Mouse (Mus musculus) intestine, embryonic 15.5 days (tissue): Measurements from ENCODE around the gene Spink8. TPM values are rescaled to one million over a fixed set of nuclear protein-coding genes. Genes with fewer than 3 reads are reported as not detected.

ENCODE experiments used
- ATAC-seq: fragments of 200-750 bp; cut with Nextera tagmentation; 2 replicates; pipeline ENCODE4 v1.8.0; 2017; ENCODE audit warnings: moderate TSS enrichment, moderate library complexity
- H3K27ac ChIP-seq: fragments of 300-500 bp; sonication (generic); 2 replicates; pipeline ENCODE4 v1.5.1; 2015; ENCODE audit warnings: mild to moderate bottlenecking, inconsistent platforms
- H3K27me3 ChIP-seq: fragments of 300-500 bp; sonication (generic); replicated peaks from 2 replicates; pipeline ENCODE4 v1.6.1; 2015; ENCODE audit warnings: inconsistent platforms
- H3K36me3 ChIP-seq: fragments of 300-500 bp; sonication (generic); 2 replicates; pipeline ENCODE4 v1.6.1; 2015; ENCODE audit warnings: inconsistent platforms
- H3K4me1 ChIP-seq: fragments of 300-500 bp; sonication (generic); replicated peaks from 2 replicates; pipeline ENCODE4 v1.6.1; 2015; ENCODE audit warnings: inconsistent platforms
- H3K4me2 ChIP-seq: fragments of 300-500 bp; sonication (generic); replicated peaks from 2 replicates; pipeline ENCODE4 v1.6.1; 2015; ENCODE audit warnings: mild to moderate bottlenecking, inconsistent platforms
- H3K4me3 ChIP-seq: fragments of 300-500 bp; sonication (generic); replicated peaks from 2 replicates; pipeline ENCODE4 v1.5.1; 2015; ENCODE audit warnings: inconsistent platforms
- H3K9ac ChIP-seq: fragments of 300-500 bp; sonication (generic); 2 replicates; pipeline ENCODE4 v1.6.1; 2015; ENCODE audit warnings: inconsistent platforms
- H3K9me3 ChIP-seq: fragments of 300-500 bp; sonication (generic); 2 replicates; pipeline ENCODE4 v1.6.1; 2016; ENCODE audit warnings: inconsistent platforms
- WGBS: fragments of 180-500 bp; shearing (Covaris S2); methylation state at CpG from one replicate; pipeline ENCODE4 v1.1.7; 2015; 5-methylcytosine and 5-hydroxymethylcytosine counted together
- polyA plus RNA-seq: library from polyadenylated mRNA; unstranded; fragments of >200 nt; fragmentation: Nextera tagmentation; extraction: Ambion mirVana; gene quantifications from 2 replicates; pipeline ENCODE4 v1.2.1, GENCODE M21; 2015

Gene Spink8
- polyA plus RNA-seq, 1 experiment from 2014 or later = not detected

DNA sequence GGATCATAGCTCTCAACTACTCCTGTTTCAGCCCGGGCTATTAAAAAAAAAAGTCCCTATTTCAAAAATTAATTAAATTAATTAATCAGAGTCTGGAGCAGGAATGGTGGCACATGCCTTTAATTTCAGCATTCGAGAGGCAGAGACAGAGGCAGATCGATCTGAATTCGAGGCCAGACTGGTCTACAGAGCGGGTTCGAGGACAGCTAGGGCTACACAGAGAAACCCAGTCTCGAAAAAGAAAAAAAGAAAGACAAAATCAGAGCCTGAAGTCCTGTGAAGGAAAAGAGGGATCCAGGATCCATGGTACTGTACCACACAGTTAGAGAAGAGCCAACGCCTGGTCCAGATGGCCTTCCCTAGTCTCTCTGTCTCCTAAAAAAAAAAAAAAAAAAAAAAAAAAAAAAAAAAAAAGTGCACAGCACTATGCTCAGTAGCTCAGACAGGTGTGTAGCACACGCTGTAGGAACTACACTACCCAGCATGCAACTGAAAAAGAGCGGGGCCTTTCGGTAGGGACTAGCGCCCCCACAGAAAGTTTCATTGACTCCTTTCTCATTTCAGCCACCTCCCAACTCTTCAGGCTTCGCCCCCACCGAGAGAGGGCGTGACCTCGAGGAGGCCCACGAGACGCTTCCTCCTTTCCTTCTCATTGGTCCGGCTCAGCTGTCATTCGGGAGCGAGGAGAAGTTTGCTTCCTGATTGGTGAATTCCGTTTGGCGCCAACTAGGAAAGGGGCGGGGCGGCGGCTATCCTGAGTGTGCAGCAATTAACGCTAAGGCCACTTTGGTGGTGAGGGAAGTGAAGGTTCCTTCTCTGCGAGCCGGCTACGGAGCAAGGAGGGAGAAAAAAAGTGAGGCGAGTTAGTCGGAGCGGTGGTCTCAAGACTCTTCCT lies 63.0 kb downstream of the Spink8 start, which contains the start of gene Cdc25a:
Gene Cdc25a (plus strand): TSS at position 783 of the 895 bp plus-strand sequence.
- peak; percentile 88 for ATAC-seq
- Histone ChIP-seq H3K4me3 (peak within 1 kb of the TSS; percentile 85), H3K36me3 (peaks cover 13% of the 10 kb centered on the region; the same call in 1 of the 2 replicates), H3K9me3 (no peaks in the 10 kb centered on the region), H3K4me1 (peaks cover 9% of the 10 kb centered on the region; the same call in 1 of the 2 replicates), H3K4me2 (peak within 1 kb of the TSS; percentile 82), H3K27me3 (no peaks in the 10 kb centered on the region), H3K9ac (peak within 1 kb of the TSS; percentile 93), H3K27ac (peak within 1 kb of the TSS; percentile 92)
- 5% methylated on average over 33 of the region's 33 CpGs for WGBS

DNA sequence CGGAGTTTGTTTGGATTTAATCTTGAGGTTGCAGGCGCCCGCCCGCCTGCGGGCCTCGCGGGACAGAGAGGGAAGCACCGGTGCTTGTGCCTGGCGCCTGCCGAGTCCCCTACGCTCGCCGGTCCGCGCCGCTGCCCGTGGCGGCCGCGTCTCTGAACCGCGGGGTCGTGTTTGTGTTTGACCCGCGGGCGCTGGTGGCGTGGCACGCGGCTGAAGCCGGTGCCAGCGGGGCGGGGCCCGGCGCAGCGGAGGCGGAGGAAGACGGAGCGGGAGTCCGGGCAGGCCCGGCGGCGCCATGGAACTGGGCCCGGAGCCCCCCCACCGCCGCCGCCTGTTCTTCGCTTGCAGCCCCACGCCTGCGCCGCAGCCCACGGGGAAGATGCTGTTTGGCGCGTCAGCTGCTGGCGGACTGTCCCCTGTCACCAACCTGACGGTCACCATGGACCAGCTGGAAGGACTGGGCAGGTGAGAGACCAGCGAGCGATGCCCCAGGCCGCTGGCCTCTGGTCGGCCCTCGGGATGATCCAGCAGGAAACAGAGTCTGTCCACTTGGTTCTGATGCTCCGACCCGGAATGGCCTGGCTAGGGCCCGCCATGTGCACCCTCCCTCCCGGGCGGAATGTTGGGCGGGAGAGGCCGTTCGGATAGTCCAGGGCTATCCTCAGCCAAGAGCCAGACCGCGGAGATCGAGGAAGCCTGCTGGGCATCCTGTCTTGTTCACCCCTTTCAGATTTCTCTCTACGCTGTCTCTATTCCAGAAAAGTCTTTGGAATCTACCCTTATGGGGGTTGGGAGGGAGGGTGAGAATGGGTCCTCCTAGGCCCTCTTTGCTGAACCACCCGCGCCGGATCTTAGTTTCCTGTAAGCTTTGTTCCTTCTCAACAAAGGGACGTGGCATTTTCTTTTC lies 63.9 kb downstream of the Spink8 start:
- H3K27ac ChIP-seq = peak overlapping the region; percentile 92
- H3K9ac ChIP-seq = peak overlapping the region; percentile 93
- under 1% methylated on average over 76 of the region's 76 CpGs for WGBS
- no peaks in the 10 kb centered on the region for H3K9me3 ChIP-seq
- H3K4me1 ChIP-seq = peaks cover 7% of the 10 kb centered on the region; the same call in 1 of the 2 replicates
- H3K27me3 ChIP-seq = no peaks in the 10 kb centered on the region
- ATAC-seq = peak; percentile 57
- peak overlapping the region; percentile 82 for H3K4me2 ChIP-seq
- peaks cover 21% of the 10 kb centered on the region; the same call in 1 of the 2 replicates for H3K36me3 ChIP-seq
- H3K4me3 ChIP-seq = peak overlapping the region; percentile 85

Other genes with a start within 250 kb of the Spink8 start
- gene Fbxw15, start 244.0 kb upstream of the Spink8 start, polyA plus RNA-seq = not detected in 2 replicates
- gene Fbxw24, start 186.2 kb upstream of the Spink8 start, polyA plus RNA-seq = 0.11 TPM in 1 of 2 replicates, not detected in the other
- gene Fbxw25, start 147.6 kb upstream of the Spink8 start, polyA plus RNA-seq = not detected in 2 replicates
- not detected in 2 replicates for gene Fbxw18, start 109.6 kb upstream of the Spink8 start, polyA plus RNA-seq
- not detected in 2 replicates for gene Fbxw26, start 66.2 kb upstream of the Spink8 start, polyA plus RNA-seq
- gene Fbxw27, start 21.6 kb upstream of the Spink8 start, polyA plus RNA-seq = not detected in 2 replicates
- 88.4 and 96.6 TPM in 2 replicates for gene Nme6, start 20.5 kb downstream of the Spink8 start, polyA plus RNA-seq
- gene Camp, start 37.3 kb downstream of the Spink8 start, polyA plus RNA-seq = 2.9 and 5.3 TPM in 2 replicates
- gene Cdc25a, start 63.3 kb downstream of the Spink8 start, polyA plus RNA-seq = 32.1 and 32.5 TPM in 2 replicates
- 53.0 and 54.4 TPM in 2 replicates for gene Map4, start 119.2 kb downstream of the Spink8 start, polyA plus RNA-seq